Mouse (Mus musculus) gastrocnemius, adult 18-20 months (tissue): ENCODE measurements around the gene Fam114a2. TPM values are rescaled to one million over a fixed set of nuclear protein-coding genes. Genes with fewer than 3 reads are reported as not detected.

ENCODE experiments used
- DNase-seq: peaks from one replicate; pipeline ENCODE4 v3.0.0; 2021; ENCODE audit warnings: low spot score
- long read RNA-seq, 2 experiments: library from polyadenylated mRNA; stranded (forward); transcript quantifications; one replicate each; pipeline ENCODE4 v2.0.0; 2021
- total RNA-seq, 2 experiments: library from RNA; stranded (reverse); gene quantifications; 2 replicates each; pipeline ENCODE4 v1.2.3; 2021

The Fam114a2 gene
- total RNA-seq: 10 to 100 TPM; 47.5 to 50.2 TPM
- long read RNA-seq, experiment 1, transcript Fam114a2-201 (14 exons, 2,557 nt): major isoform, 28 of 189 reads
- long read RNA-seq, experiment 1, partial matches to known transcripts: 17 of 189 reads
- long read RNA-seq, experiment 1, other reads (novel, unspliced or antisense): 144 of 189 reads
- long read RNA-seq, experiment 2, transcript Fam114a2-201 (14 exons, 2,557 nt): major isoform, 24 of 142 reads
- long read RNA-seq, experiment 2, partial matches to known transcripts: 7 of 142 reads
- long read RNA-seq, experiment 2, other reads (novel, unspliced or antisense): 111 of 142 reads

DNA sequence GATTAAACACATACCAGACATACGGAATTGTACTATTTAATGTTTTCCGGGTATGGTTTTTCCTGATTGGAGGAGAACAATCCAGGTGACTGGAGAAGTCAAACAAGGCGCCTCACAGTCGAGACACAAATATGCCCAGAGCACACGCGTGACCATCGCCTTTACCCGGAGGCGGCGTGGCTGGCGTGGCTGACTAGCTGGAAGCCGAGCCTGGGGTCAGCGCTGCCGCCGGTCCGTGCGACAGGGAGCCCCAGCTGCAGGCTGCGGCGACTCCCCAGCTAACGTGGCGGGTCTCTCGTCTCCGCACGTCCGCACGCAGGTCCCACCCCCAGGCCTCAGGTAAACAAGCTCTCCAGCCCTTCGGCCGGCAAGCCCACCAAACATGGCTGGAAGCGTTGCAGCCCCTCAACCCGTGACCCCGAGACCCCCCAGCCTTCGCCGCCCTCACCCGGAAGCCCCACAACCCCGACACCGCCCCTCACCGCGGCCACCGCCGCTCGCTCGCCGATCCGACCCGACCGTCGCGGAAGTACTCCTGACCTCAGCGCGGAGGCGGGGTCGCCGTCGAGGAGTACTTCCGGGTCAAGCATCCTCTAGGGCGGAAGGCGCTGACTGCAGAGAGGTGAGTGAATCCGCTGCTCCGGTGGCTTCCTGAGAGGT is at the start of gene Fam114a2, which contains the start of gene Mfap3:
TSS of gene Fam114a2 (minus strand) at position 527 of the 660 bp plus-strand sequence.
TSS of gene Mfap3 (plus strand) at position 574 of the 660 bp plus-strand sequence.
- peak; percentile 94 for DNase-seq

DNA sequence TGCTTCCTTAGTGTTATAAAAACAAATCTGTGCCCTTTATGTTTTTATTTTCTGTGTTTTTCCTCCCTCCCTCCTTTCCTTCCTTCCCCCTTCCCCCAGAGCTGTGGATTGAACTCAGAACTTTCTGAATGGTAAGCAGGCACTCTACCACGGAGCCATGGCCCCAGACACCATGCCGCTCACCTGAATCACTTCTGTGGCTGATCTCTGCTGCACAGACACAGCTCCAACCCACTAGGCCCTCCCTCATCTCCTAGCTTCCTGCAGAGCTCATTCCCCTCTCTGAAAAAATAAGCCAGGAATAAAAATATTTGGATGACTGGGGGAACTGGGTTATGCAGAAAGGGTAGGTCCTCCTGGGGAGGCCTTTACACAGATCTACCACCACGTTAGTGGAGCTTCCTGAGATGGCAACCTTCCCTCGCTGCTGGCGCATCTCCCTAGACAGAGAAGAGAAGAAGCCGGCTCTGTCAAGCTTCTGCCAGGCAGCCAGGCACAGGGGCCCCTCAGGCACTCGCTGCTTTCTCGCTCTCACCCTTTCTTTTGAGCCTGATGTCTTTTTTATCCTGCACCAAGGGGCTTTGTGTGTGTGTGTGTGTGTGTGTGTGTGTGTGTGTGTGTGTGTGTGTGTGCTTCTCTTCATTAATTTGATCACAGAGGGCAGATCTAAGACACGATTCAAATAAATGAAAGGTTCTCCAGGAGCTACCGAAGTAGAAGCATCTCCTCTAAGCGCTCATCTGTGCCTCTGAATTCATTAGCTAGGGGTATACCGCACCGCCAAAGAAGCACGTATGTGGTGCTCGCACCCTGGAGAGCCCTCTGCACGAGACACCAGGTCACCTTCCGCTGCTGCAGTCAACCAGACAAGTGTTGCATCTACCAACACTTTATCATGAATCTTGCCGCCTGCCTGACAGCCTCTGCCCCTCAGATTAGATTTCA is 47.9 kb upstream of the Fam114a2 start:
- DNase-seq: no peak

DNA sequence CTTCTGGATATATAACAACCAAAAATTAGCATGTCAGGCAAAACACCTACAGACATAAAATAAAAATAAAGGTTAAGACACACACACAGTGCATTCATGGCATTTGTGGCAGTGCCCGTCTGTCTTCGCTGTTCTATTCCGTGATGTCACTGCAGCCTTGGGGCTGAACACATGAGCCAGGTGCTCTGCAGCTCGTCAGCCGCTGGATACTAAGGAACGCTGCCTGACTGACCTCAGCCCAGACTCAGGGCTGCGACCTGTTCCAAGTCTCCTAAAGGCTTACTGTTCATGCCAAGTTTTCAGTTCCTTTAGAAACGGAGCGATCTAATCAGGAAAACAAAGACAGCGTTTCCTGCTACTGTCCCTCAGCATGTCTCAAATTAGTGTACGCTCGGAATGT is 46.1 kb upstream of the Fam114a2 start:
- no peak for DNase-seq

DNA sequence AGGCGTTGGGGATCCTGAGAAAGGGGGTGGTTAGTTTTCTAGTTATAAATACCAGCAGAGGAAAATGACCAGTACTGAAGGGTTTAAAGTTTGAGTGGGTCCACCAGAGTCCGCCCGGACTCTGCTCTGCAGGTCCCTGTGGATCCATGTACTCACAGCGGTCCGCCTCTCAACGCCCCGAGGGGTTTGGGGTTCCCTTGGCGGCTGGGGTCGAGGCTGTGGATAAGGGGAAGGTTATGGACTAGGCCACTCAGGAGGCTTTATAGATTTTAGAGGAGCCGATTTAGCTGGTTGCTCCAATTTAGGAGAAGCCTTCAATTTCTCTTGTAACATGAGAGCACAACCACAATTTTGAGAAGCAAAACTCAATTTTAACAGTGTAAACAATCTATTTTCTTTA is 39.5 kb upstream of the Fam114a2 start:
- peak; percentile 7 for DNase-seq

DNA sequence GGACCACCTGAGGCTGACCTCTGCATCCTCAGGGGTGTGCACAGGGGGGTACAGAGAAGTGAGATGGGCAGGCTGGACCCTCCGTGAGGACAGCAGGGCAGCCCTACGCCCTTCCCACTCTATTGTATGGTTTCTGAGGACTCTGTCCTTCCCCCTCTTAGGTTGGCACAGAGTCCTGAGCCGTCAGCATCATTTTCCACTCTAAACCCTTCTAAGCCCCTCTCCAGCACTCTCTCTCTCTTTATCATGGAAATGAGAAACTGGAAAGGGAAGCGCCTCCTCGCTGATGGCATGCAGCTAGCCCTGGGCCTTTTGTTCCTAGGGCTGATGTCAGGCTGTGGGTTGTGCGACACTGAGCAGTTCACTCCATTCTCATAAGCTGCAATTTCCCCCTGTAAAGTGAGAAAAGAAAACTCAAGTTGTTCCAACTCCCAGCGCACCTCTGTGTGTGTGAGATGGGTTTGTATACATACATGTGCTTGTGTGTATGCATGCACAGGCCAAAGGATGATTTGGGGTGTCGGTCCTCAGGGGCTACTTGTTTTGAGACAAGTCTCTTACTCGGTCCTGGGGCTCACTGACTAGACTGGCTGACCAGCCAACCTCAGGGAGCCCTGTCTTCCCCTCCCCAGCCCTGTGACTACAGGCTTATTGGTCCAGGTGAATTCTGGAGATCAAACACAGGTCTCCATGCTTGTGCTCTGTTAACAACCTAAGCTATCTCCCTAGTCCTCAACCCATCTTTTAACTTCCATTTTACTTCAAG is 34.8 kb upstream of the Fam114a2 start:
- no peak for DNase-seq

DNA sequence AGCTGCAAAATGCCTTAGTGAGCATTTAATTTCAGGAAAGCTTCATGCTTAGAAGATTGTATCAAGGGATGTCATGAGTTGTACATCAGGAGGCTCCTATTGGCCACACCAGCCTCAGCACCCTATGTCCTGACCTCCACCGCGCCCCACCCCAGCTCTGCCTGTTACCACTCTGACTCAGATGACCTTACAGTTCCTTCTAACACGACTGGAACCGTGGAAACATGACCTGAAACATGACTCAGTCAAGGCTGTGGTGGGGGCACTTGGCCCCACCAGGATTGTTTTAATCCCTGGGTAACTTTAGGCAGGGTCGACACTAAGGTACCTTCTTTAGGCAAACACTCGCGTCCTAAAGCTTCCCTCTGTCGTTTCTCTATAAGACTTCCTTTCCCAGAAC is 32.6 kb upstream of the Fam114a2 start:
- DNase-seq: no peak

DNA sequence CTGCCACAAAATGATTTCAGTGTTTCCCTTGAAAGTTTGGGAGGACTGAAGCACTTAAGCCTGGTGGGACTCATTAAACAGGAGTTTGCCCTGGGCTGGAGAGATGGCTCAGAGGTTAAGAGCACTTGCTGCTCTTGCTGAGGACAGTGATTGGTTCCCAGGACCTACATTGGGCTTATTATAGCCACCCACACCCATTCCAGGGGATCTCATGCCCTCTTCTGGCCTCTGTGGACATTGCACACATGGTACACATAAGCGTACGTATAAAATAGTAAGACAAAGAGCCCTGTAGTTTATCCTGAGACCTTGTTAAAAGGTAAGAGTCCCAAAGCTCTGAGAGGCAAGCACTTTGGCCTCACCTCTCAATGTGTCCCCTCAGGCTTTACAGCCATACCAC is 31.8 kb upstream of the Fam114a2 start:
- no peak for DNase-seq

DNA sequence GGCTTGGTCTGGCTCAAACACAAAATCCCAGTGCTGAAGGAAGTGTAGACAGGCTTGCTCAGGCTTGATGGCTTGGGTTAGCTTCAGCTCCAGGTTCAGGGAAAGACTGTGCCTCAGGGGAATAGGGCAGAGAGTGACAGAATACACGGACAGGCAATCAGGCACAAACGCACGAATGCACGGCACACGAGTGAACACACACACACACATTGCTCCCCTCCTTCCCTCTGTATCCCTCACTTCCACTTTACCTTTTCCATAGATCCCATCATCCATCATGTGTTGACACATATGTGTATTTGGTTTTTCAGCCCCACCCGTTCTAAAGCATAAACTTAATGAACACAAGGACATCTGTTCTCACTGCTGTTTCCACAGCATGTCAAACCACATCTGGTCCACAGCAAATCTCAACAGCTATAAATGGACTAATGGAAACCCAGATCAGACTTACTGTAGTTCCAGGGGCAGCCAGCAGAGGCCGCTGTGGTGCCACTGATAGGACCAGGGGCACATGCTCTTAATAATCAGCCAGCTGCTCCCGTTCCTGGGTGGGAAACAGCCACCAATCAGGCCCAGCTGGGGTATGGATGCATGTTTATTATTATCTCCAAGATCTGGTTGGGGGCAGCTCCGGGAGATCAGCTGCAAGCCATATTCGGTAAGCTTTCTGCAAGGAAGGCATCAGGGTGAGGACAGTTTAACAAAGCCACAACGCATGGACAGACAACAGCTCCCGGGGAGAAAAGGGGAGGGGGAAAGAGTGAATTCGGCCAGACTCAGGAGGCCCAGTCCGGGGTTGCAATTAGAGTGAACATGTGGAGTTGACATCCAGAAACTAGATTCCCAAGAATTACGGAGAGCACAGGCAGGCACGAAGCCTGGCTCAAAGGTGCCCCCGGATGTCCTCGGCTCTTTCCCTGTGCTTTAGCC is 30.5 kb upstream of the Fam114a2 start:
- peak; percentile 72 for DNase-seq

DNA sequence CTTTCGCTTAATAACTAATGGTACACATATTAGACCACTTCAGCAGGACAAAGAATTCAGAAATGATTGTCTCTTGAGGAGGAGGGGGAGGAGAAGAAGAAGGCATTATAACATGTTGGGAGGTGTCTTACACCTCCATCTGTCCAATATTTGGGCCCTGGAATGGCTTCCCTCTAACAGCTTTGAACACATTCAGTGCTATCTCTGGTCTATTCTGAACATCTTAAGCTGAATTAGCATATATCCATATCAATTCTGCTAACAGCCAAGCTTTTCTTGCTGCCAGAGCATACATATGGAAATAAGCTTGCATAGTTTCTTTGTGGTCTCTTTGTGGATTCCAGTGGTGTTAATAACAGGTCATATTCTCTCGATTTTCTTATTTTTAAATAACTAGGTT is 22.3 kb upstream of the Fam114a2 start:
- DNase-seq: no peak

DNA sequence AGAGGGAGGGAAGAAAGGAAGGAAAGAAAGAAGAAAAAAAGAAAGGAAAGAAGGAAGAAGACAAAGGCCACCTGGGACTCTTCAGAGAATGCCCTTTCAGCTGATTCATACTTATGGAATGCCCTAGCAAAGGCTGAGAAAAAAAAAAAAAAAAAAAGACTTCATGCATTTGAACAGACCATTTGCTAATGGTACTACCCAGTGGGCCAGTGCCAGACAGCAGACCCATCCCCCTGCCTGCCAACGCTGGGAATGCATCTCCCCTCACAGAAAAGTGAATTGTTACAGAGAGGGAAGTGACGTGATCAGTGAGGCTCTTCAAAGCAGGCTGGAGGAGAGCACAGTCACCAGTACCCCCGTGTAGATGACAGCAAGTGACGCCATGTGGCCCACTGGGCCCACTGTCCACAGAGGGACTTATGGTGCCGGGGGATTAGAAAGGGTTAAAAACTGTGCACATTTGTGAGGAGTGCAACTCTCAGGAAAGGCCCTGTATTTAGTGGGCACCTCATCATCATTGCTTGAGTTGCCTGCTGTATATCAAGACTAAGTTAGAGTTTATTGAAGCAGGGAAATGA is 21.5 kb upstream of the Fam114a2 start:
- no peak for DNase-seq

DNA sequence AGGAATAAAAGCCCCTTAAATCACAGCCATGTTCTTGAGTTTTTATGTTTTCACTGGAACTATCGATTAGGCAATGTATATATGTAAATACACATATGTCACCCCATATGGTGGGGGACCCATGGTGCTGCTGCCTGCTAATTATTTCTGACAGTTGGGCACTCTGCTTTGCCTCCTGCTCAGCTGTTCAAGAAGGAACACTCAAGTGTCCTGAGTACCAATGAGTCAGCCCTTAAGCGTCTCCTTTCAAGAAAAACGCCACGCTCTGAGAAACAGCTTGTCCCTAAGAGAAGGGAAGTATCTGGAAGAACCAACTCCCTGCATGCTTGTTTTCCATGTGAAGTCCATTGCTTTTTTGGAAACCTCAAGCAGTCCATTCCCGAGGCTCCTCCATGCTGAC is 17.5 kb upstream of the Fam114a2 start:
- no peak for DNase-seq

DNA sequence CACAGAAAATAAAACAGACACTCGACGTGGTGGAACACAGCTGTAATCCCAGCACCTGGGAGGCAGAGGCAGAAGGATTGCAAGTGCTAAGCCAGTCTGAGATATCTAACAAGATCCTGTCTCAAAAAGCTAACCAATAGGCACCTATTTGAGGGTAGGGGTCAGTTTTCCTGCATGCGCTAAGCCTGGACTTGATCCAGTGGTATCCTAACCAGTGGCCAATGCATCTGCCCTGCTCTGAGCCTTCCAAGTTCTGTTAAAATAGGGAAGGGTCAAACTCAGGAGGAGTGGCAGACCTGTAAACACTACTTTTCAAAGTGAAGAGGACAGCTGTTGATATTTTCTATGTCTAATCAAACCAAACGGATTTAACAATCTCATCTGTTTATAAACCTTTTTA is 13.9 kb upstream of the Fam114a2 start:
- DNase-seq: no peak

DNA sequence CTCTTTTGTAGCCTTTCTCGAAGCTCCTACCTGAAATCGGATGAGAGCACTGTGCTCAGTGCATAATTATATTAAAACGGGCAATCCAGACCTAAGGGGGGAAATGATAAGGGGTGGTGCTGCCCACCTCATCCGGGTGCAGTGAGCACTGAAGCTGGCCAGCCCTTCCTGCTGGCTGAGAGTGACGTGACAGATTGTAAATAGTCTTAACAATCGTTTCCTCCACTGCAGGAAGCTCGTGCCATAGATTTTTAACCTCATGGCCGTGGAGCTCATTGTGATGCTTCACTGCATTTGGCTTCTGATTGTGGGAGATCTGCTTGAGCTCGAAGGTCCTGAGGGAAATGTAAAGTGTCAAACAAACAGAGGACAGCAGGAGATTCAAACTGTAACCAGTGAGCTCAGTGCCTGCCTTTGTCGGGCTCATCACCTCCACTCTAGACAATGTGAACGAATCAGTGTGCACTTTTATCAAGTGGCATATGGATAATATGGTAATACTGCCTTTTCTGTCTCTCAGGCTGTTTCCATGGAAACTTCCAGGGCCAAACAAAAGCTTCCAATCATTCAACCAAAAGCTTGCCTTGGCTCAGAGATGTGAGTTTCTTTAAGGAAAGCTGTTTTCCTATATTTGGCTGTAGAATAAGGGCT is 13.0 kb upstream of the Fam114a2 start:
- no peak for DNase-seq

DNA sequence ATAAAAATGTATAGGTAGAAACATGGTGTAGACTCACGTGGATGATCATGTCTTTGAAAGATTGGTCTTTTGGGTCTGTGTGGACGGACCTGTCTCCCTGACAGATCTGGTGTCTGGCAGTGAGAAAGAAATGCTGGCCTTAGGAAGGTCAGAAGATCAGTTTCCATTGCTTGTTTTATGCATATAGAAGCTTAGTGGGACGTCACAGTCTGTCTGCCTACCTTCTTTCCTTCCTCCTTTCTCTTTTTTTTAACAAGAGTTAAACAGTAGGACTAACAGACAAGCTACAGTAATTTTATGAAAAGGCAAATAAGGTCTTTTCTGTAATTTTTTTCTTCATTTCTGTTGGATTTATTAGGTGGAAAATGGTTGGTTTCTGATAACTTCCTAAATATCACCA is 10.7 kb upstream of the Fam114a2 start:
- DNase-seq: no peak

DNA sequence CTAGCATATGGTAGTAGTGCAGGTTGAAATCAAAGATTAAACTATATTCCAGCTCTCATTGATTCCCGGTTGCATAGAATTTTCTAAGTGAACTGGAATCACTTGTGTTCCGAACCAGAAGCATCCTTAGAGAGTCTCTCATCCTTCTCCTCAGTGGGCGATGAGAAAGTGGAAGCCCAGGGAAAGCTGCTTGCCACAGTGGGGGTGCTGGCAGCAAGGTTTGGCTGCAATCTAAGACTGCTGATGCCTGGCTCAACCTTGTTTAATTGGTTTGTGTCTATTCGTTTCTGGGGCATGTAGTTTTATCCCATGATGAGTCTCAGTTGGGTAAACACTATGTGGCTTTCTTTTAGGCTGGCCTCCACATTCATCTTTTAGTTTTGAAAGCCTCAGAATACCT is 9.1 kb upstream of the Fam114a2 start:
- no peak for DNase-seq

DNA sequence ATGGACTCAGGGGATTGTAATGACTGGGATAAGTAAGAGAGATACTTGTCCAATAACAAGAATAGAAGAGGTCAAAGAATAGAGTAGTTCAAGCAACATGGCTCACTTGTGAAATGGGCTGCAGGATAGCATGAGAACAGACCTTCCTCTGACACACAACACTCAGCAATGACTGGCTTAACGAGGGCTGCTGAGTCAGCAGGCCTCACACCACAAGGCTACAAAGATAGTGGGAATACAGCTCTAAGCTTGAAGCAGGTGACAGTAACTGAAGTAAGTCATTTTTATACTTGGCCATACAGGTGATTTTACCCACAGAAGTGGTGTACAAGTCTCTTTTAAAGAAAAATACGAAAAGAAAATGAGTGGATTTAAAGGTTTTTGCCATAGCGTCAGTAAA is 7.5 kb upstream of the Fam114a2 start:
- no peak for DNase-seq

DNA sequence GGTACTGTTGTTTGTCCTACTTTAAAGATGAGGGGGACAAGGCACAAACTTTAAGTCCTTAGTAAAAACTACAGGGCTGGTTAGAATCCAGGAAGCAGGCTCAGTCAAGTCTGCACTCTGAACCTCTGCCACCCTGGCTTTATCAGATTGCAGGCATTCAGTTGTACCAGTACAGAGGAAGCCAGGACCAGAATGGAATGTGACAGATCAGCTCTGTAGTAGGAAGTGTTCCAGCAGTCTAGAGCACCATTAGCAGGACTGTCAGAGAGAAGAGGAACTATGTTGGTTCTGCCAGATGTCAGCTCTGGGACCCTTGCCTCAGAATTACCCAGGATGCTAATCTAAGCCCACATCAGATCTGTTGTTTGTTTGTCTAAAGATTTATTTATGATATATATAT is 6.2 kb upstream of the Fam114a2 start:
- peak; percentile 9 for DNase-seq

DNA sequence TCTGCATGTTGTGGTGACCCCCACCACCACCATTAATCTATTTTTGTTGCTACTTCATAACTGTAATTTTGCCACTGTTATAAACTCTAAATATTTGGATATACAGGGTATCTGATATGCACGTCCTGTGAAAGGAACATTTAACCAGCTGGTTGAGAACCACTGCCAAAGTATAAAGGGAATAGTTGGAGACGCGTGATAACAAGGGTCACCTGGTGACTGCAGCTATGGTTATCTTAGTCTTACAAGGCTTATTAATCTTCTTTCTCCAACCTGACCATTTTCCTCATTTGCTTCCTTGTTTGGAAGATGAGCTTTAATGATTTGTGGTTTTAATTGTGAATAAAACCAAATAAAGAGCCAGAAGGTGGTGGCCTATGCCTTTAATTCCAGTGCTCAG is 5.0 kb upstream of the Fam114a2 start:
- DNase-seq: no peak

DNA sequence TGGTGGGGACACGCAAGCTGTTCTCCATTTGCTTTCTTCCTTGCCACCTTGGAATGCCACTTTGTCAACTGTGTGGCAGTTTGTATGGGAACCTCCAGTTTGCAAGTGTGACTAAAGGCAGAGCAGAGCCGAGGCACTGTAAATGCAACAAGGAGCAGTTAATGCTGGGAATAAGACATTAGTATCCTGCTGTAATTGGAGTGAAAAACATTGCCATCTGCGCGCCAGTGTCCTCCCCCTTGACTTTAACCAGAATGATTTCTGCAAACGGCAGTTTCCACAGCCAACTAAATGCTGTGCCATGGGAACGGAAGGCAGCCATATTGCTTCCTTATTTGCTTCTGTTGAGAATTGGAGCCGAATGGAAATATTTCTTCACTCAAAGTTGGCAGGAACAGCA is 3.6 kb upstream of the Fam114a2 start:
- no peak for DNase-seq
